ENCODE assay signal across 27 mouse cellular contexts in genomic region chr14:100426399-100426798, GRCm38 (mm10).
DNase-seq lines count a peak whose midpoint lies in the region; ATAC-seq lines count a peak whose summit lies in the region.
"Had no signal": no experiment of that assay in that cellular context is flagged by ENCODE, and none has a peak within 500 bp of the region (broad histone marks: within the 10 kb centered on the region; RNA-seq: fewer than 3 reads in every experiment).

No protein-coding gene starts in this region.

- no peak overlapping the region for H3K4me3 ChIP-seq in neural tube, embryonic 11.5 days (ENCODE audit: low read depth, low read length)
- no peak overlapping the region for H3K4me3 ChIP-seq in neural tube, embryonic 14.5 days (ENCODE audit: low read depth, low read length)
- H3K4me3 ChIP-seq: embryonic facial prominence, embryonic 13.5 days; embryonic facial prominence, embryonic 15.5 days; erythroblast, embryonic 14.5 days; forebrain, embryonic 10.5 days; forebrain, embryonic 12.5 days had no signal

- H3K9me3 ChIP-seq in neural tube, embryonic 11.5 days (ENCODE audit: control insufficient read depth, low read length): no peaks in the 10 kb centered on the region
- H3K9me3 ChIP-seq in neural tube, embryonic 14.5 days (ENCODE audit: control insufficient read depth, low read length): no peaks in the 10 kb centered on the region
- H3K9me3 ChIP-seq: embryonic facial prominence, embryonic 13.5 days; embryonic facial prominence, embryonic 15.5 days; forebrain, embryonic 10.5 days; forebrain, embryonic 12.5 days had no signal

- no peak overlapping the region for H3K9ac ChIP-seq in neural tube, embryonic 11.5 days (ENCODE audit: low read length)
- H3K9ac ChIP-seq in neural tube, embryonic 14.5 days (replicated peaks; ENCODE audit: low read depth, low read length): no peak overlapping the region
- H3K9ac ChIP-seq: embryonic facial prominence, embryonic 13.5 days; embryonic facial prominence, embryonic 15.5 days; forebrain, embryonic 12.5 days had no signal

- 49% methylated on average over 7 of the region's 7 CpGs for WGBS in neural tube, embryonic 11.5 days
- 30% methylated on average over 7 of the region's 7 CpGs for WGBS in neural tube, embryonic 14.5 days

- DNase-seq in neural tube, embryonic 11.5 days (ENCODE audit: low spot score): peak; percentile 17
- DNase-seq in neural tube, embryonic 10.5 days (ENCODE audit: extremely low spot score, low spot score): no peak
- no peak for DNase-seq in cerebellum, postnatal 25 days
- no peak for DNase-seq in heart, postnatal 4 days
- DNase-seq: adrenal gland, adult 8-10 months; adrenal gland, postnatal 14 days; adrenal gland, postnatal 36 days; B cell, adult 2 months; cerebellum, adult 11-12 months; cerebellum, adult 2 months; cerebellum, adult 9-10 months; cerebellum, postnatal 10 days; cerebellum, postnatal 36 days; embryo, embryonic 11 days had no signal

- no peaks in the 10 kb centered on the region for H3K36me3 ChIP-seq in neural tube, embryonic 11.5 days (ENCODE audit: control insufficient read depth, insufficient read depth, low read length)
- no peaks in the 10 kb centered on the region for H3K36me3 ChIP-seq in neural tube, embryonic 14.5 days (ENCODE audit: control insufficient read depth, insufficient read depth, low read length)
- H3K36me3 ChIP-seq: embryonic facial prominence, embryonic 13.5 days; embryonic facial prominence, embryonic 15.5 days; forebrain, embryonic 10.5 days; forebrain, embryonic 12.5 days; G1E had no signal

- no peaks in the 10 kb centered on the region for H3K27me3 ChIP-seq in neural tube, embryonic 11.5 days (ENCODE audit: control insufficient read depth, insufficient read depth, low read length)
- no peaks in the 10 kb centered on the region for H3K27me3 ChIP-seq in neural tube, embryonic 14.5 days (ENCODE audit: control insufficient read depth, insufficient read depth, low read length)
- H3K27me3 ChIP-seq: CH12.LX; embryonic facial prominence, embryonic 13.5 days; embryonic facial prominence, embryonic 15.5 days; forebrain, embryonic 12.5 days; Patski had no signal

- ATAC-seq in neural tube, embryonic 11.5 days (ENCODE audit: insufficient read depth, low FRiP score, low TSS enrichment): no peak
- ATAC-seq in neural tube, embryonic 14.5 days (ENCODE audit: low read depth): peak; percentile 70
- ATAC-seq: activated CD4-positive, CD25-positive, alpha-beta regulatory T cell, adult 4 months; CD4-positive, CD25-positive, alpha-beta regulatory T cell, adult 4 months; forebrain, embryonic 14.5 days; forebrain, embryonic 16.5 days; Patski had no signal

- no peak overlapping the region for H3K27ac ChIP-seq in neural tube, embryonic 11.5 days (ENCODE audit: low read depth, low read length)
- H3K27ac ChIP-seq in neural tube, embryonic 14.5 days (ENCODE audit: low read depth, low read length): no peak overlapping the region
- H3K27ac ChIP-seq: embryonic facial prominence, embryonic 13.5 days; embryonic facial prominence, embryonic 15.5 days; forebrain, embryonic 10.5 days; forebrain, embryonic 12.5 days had no signal

- H3K4me2 ChIP-seq in neural tube, embryonic 11.5 days (ENCODE audit: low read depth): no peak overlapping the region
- no peak overlapping the region for H3K4me2 ChIP-seq in neural tube, embryonic 14.5 days (ENCODE audit: low read depth, low read length)
- H3K4me2 ChIP-seq: embryonic facial prominence, embryonic 13.5 days; embryonic facial prominence, embryonic 15.5 days; forebrain, embryonic 12.5 days had no signal

- H3K4me1 ChIP-seq in neural tube, embryonic 11.5 days (ENCODE audit: control insufficient read depth, insufficient read depth, low read length): no peaks in the 10 kb centered on the region
- no peaks in the 10 kb centered on the region for H3K4me1 ChIP-seq in neural tube, embryonic 14.5 days (ENCODE audit: control insufficient read depth, insufficient read depth, low read length)
- H3K4me1 ChIP-seq: embryonic facial prominence, embryonic 13.5 days; embryonic facial prominence, embryonic 15.5 days; forebrain, embryonic 12.5 days had no signal
